ENCODE assay signal across 8 mouse cellular contexts in the genomic region with DNA sequence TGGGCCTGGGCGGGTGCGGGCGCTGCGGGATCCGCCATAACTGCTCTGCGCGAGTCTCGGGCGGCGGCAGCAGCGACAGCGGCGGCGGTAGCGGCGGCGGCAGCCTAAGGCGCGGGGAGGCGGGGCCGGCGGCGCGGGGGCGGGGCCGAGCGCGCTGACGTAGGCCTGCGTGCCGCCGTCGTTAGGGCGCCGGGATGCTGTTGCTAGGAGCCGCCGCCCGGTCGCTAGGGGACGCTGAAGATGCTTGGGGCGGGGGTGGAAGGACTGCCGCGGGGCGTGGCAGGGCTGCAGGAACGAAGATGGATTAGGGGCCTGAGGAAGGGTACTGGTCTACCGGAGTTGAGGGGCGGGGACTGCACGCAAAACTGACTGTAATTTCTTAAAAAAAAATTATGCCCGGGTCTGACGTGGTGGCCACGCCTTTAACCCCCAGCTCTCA. TPM values are rescaled to one million over a fixed set of nuclear protein-coding genes. Genes with fewer than 3 reads are reported as not detected.
DNase-seq lines count a peak whose midpoint lies in the region; ATAC-seq and TF ChIP-seq lines count a peak whose summit lies in the region.

A gene (minus strand): TSS at position 72 of the 439 bp plus-strand sequence.

- no peaks in the 10 kb centered on the region for H3K9me3 ChIP-seq in heart, embryonic 11.5 days (replicated peaks; ENCODE audit: control insufficient read depth, low read length)
- H3K9me3 ChIP-seq in kidney, embryonic 16.5 days (ENCODE audit: low read length), result no peaks in the 10 kb centered on the region

- H3K27ac ChIP-seq in heart, embryonic 11.5 days (ENCODE audit: low read depth, low read length), result peak within 1 kb of the TSS; percentile 86
- peak within 1 kb of the TSS; percentile 72 for H3K27ac ChIP-seq in kidney, embryonic 16.5 days (ENCODE audit: low read length)

- H3K27me3 ChIP-seq in heart, embryonic 11.5 days (ENCODE audit: control insufficient read depth, insufficient read depth, low read length), result no peaks in the 10 kb centered on the region
- H3K27me3 ChIP-seq in kidney, embryonic 16.5 days (ENCODE audit: insufficient read depth, low read length), result no peaks in the 10 kb centered on the region
- H3K27me3 ChIP-seq in splenic B cell, adult 2 months (ENCODE audit: control insufficient read depth, insufficient read depth, low read length, poor library complexity, severe bottlenecking), result no peaks in the 10 kb centered on the region

- H3K36me3 ChIP-seq in heart, embryonic 11.5 days (ENCODE audit: control insufficient read depth, insufficient read depth, low read length), result no peaks in the 10 kb centered on the region
- no peaks in the 10 kb centered on the region for H3K36me3 ChIP-seq in kidney, embryonic 16.5 days (ENCODE audit: insufficient read depth, low read length)
- H3K36me3 ChIP-seq in splenic B cell, adult 2 months (ENCODE audit: control insufficient read depth, insufficient read depth, low read length, poor library complexity, severe bottlenecking), result no peaks in the 10 kb centered on the region

- TF ChIP-seq CTCF in brain, embryonic 14.5 days (IDR thresholded peaks at IDR 0.05; ENCODE audit: borderline replicate concordance, extremely low read depth, insufficient read depth, insufficient read length), result peak; percentile 61

- peak within 1 kb of the TSS; percentile 93 for H3K4me2 ChIP-seq in heart, embryonic 11.5 days
- H3K4me2 ChIP-seq in kidney, embryonic 16.5 days (replicated peaks; ENCODE audit: low read depth, low read length), result peak within 1 kb of the TSS; percentile 91

- H3K4me1 ChIP-seq in heart, embryonic 11.5 days (ENCODE audit: control insufficient read depth, insufficient read depth, low read length), result peaks cover 29% of the 10 kb centered on the region
- H3K4me1 ChIP-seq in kidney, embryonic 16.5 days (ENCODE audit: insufficient read depth, low read length), result peaks cover 12% of the 10 kb centered on the region

- 3% methylated on average over 23 of the region's 51 CpGs for WGBS in heart, embryonic 11.5 days (ENCODE audit: insufficient replicate concordance)
- WGBS in kidney, embryonic 16.5 days, result under 1% methylated on average over 33 of the region's 51 CpGs

- peak; percentile 75 for ATAC-seq in erythroblast, adult 5-6 weeks (replicated peaks; ENCODE audit: low FRiP score, poor library complexity, severe bottlenecking)
- ATAC-seq in heart, embryonic 11.5 days (replicated peaks; ENCODE audit: insufficient number of reproducible peaks, low FRiP score, low TSS enrichment), result peak; percentile 86
- peak; percentile 88 for ATAC-seq in kidney, embryonic 16.5 days (ENCODE audit: low FRiP score, low TSS enrichment)
- peak; percentile 92 for ATAC-seq in monocyte, adult 5-6 weeks (replicated peaks; ENCODE audit: insufficient number of reproducible peaks, low FRiP score, low TSS enrichment, poor library complexity, severe bottlenecking)

- peak within 1 kb of the TSS; percentile 98 for H3K4me3 ChIP-seq in heart, embryonic 11.5 days (ENCODE audit: low read depth, low read length)
- peak within 1 kb of the TSS; percentile 94 for H3K4me3 ChIP-seq in kidney, embryonic 16.5 days (ENCODE audit: low read length)

- TF ChIP-seq POLR2A in brain, embryonic 14.5 days (IDR thresholded peaks at IDR 0.05; ENCODE audit: borderline replicate concordance, extremely low read depth, insufficient read depth, insufficient read length, poor library complexity, severe bottlenecking), result peak; percentile 81

- peak within 1 kb of the TSS; percentile 94 for H3K9ac ChIP-seq in heart, embryonic 11.5 days (ENCODE audit: low read depth, low read length)
- H3K9ac ChIP-seq in kidney, embryonic 16.5 days (replicated peaks; ENCODE audit: low read length), result peak within 1 kb of the TSS; percentile 93

- DNase-seq in CD4-positive, CD25-positive, alpha-beta regulatory T cell, adult 2 months (ENCODE audit: low read depth, low spot score), result peak; percentile 97
- DNase-seq in brain, embryonic 14.5 days (ENCODE audit: low read depth), result peak; percentile 92
- peak; percentile 95 for DNase-seq in liver
- DNase-seq in splenic B cell, adult 2 months (ENCODE audit: low read depth, low spot score), result peak; percentile 94

RNA-seq across cellular contexts. Expression of the gene that starts here (rescaled TPM):
- 54.3 and 68.5 TPM in 2 replicates for polyA plus RNA-seq in brain, embryonic 14.5 days (2012; rRNA removed)
- total RNA-seq in erythroblast, adult 5-6 weeks (2015; ENCODE audit: low replicate concordance), result 473 and 508 TPM in 2 replicates
- total RNA-seq in erythroblast, adult 5-6 weeks (2017; ENCODE audit: low replicate concordance), result 800 and 935 TPM in 2 replicates
- polyA plus RNA-seq in heart, embryonic 11.5 days (2014; fragmentation: Nextera tagmentation; extraction: Ambion mirVana), result 14.7 and 17.1 TPM in 2 replicates
- polyA plus RNA-seq in kidney, embryonic 16.5 days (2015; fragmentation: Nextera tagmentation; extraction: Ambion mirVana), result 5.8 and 6.4 TPM in 2 replicates
- total RNA-seq in monocyte, adult 5-6 weeks (2017), result 16.3 to 21.9 TPM (median 19.8 TPM) in 3 replicates

Comparison
In these comparisons a context has a peak if more than half of its experiments do, and no peak if none do; other contexts are left out.
1. Peak in every context shown above with its lines: DNase-seq, ATAC-seq, H3K4me3 ChIP-seq and H3K27ac ChIP-seq.
2. RNA of the gene that starts here (total RNA-seq): 473 to 935 TPM in erythroblast, adult 5-6 weeks; 16.3 to 21.9 TPM in monocyte, adult 5-6 weeks; every median in the first group is over 10 times any median in the second.